Mouse (Mus musculus): ENCODE data around the gene Mtif2. TPM values are rescaled to one million over a fixed set of nuclear protein-coding genes. Genes with fewer than 3 reads are reported as not detected.
"Not testable (repeated sequence)": the region's sequence is repeated elsewhere in the genome, so short reads cannot be mapped to it uniquely, and the experiment has no call there.

Mtif2 gene
- polyA plus RNA-seq, 1 experiment from 2014 or later: 37.5 TPM

- peak overlapping the region; percentile 56 for H3K4me3 ChIP-seq (ENCODE audit: low read depth, low read length)
- peaks cover 5% of the 10 kb centered on the region; the same call in 1 of the 2 replicates for H3K36me3 ChIP-seq (ENCODE audit: control insufficient read depth, insufficient read depth, low read length)
- 28% methylated on average over 10 of the region's 10 CpGs for WGBS
- H3K27ac ChIP-seq (replicated peaks; ENCODE audit: low read depth, low read length): peak overlapping the region; percentile 56; the same call in 1 of the 2 replicates
- DNase-seq (ENCODE audit: low spot score) (no peak), ATAC-seq (ENCODE audit: insufficient number of reproducible peaks, low FRiP score, low TSS enrichment, low read depth) (no peak)
- H3K27me3 ChIP-seq (ENCODE audit: control insufficient read depth, insufficient read depth, low read length): no peaks in the 10 kb centered on the region
- H3K4me2 ChIP-seq (ENCODE audit: low read depth, severe bottlenecking): peak overlapping the region; percentile 41
- H3K9ac ChIP-seq (ENCODE audit: low read length): peak overlapping the region; percentile 65; the same call in 1 of the 2 replicates
- no peaks in the 10 kb centered on the region; the same call in 1 of the 2 replicates for H3K9me3 ChIP-seq (ENCODE audit: control insufficient read depth, low read length)
- no peaks in the 10 kb centered on the region for H3K4me1 ChIP-seq (ENCODE audit: control insufficient read depth, insufficient read depth, low read length)
Observed at GRCm38 (mm10) chr11:29514325-29514681, 11.9 kb upstream of the Mtif2 start.

- peaks cover 5% of the 10 kb centered on the region; the same call in 1 of the 2 replicates for H3K36me3 ChIP-seq (ENCODE audit: control insufficient read depth, insufficient read depth, low read length)
- H3K9me3 ChIP-seq (ENCODE audit: control insufficient read depth, low read length): no peaks in the 10 kb centered on the region; the same call in 1 of the 2 replicates
- peak; percentile 98 for ATAC-seq (ENCODE audit: insufficient number of reproducible peaks, low FRiP score, low TSS enrichment, low read depth)
- peak within 1 kb of the TSS; percentile 41 for H3K4me2 ChIP-seq (ENCODE audit: low read depth, severe bottlenecking)
- WGBS: 4% methylated on average over 40 of the region's 40 CpGs
- H3K9ac ChIP-seq (ENCODE audit: low read length): peak within 1 kb of the TSS; percentile 65
- H3K27ac ChIP-seq (replicated peaks; ENCODE audit: low read depth, low read length): peak within 1 kb of the TSS; percentile 56; the same call in 1 of the 2 replicates
- no peaks in the 10 kb centered on the region for H3K4me1 ChIP-seq (ENCODE audit: control insufficient read depth, insufficient read depth, low read length)
- peak within 1 kb of the TSS; percentile 56 for H3K4me3 ChIP-seq (ENCODE audit: low read depth, low read length)
- DNase-seq (ENCODE audit: low spot score): peak; percentile 95
- H3K27me3 ChIP-seq (ENCODE audit: control insufficient read depth, insufficient read depth, low read length): no peaks in the 10 kb centered on the region
Observed at GRCm38 (mm10) chr11:29514682-29515412, 11.4 kb upstream of the Mtif2 start, which contains the start of gene Prorsd1. Prorsd1 (minus strand) TSS chr11:29515033.

GRCm38 (mm10) chr11:29538201-29538600 is 12.0 kb downstream of the Mtif2 start:
- DNase-seq (ENCODE audit: low spot score): no peak
- H3K4me3 ChIP-seq (ENCODE audit: low read depth, low read length): no peak overlapping the region
- no peaks in the 10 kb centered on the region for H3K9me3 ChIP-seq (ENCODE audit: control insufficient read depth, low read length)
- 94% methylated on average over 1 of the region's 1 CpGs for WGBS
- H3K9ac ChIP-seq (ENCODE audit: low read length): no peak overlapping the region
- ATAC-seq (ENCODE audit: insufficient number of reproducible peaks, low FRiP score, low TSS enrichment, low read depth): no peak
- H3K4me1 ChIP-seq (ENCODE audit: control insufficient read depth, insufficient read depth, low read length): no peaks in the 10 kb centered on the region
- no peaks in the 10 kb centered on the region for H3K27me3 ChIP-seq (ENCODE audit: control insufficient read depth, insufficient read depth, low read length)
- H3K27ac ChIP-seq (replicated peaks; ENCODE audit: low read depth, low read length): no peak overlapping the region
- H3K36me3 ChIP-seq (ENCODE audit: control insufficient read depth, insufficient read depth, low read length): peaks cover 11% of the 10 kb centered on the region
- no peak overlapping the region for H3K4me2 ChIP-seq (ENCODE audit: low read depth, severe bottlenecking)

GRCm38 (mm10) chr11:29544225-29544945 is 18.2 kb downstream of the Mtif2 start:
- H3K4me2 ChIP-seq (ENCODE audit: low read depth, severe bottlenecking): no peak overlapping the region
- no peak overlapping the region for H3K4me3 ChIP-seq (ENCODE audit: low read depth, low read length)
- no peaks in the 10 kb centered on the region for H3K4me1 ChIP-seq (ENCODE audit: control insufficient read depth, insufficient read depth, low read length)
- DNase-seq (ENCODE audit: low spot score) (no peak), ATAC-seq (ENCODE audit: insufficient number of reproducible peaks, low FRiP score, low TSS enrichment, low read depth) (no peak)
- H3K9ac ChIP-seq (ENCODE audit: low read length): no peak overlapping the region
- WGBS: 96% methylated on average over 3 of the region's 3 CpGs
- no peak overlapping the region for H3K27ac ChIP-seq (replicated peaks; ENCODE audit: low read depth, low read length)
- H3K9me3 ChIP-seq (ENCODE audit: control insufficient read depth, low read length): no peaks in the 10 kb centered on the region
- peaks cover 8% of the 10 kb centered on the region for H3K36me3 ChIP-seq (ENCODE audit: control insufficient read depth, insufficient read depth, low read length)
- H3K27me3 ChIP-seq (ENCODE audit: control insufficient read depth, insufficient read depth, low read length): no peaks in the 10 kb centered on the region

- WGBS: 92% methylated on average over 4 of the region's 4 CpGs
- H3K9ac ChIP-seq (ENCODE audit: low read length); H3K27ac ChIP-seq (replicated peaks; ENCODE audit: low read depth, low read length); H3K9me3 ChIP-seq (ENCODE audit: control insufficient read depth, low read length); H3K4me2 ChIP-seq (ENCODE audit: low read depth, severe bottlenecking); H3K4me3 ChIP-seq (ENCODE audit: low read depth, low read length); H3K36me3 ChIP-seq (ENCODE audit: control insufficient read depth, insufficient read depth, low read length); DNase-seq (ENCODE audit: low spot score); H3K4me1 ChIP-seq (ENCODE audit: control insufficient read depth, insufficient read depth, low read length); H3K27me3 ChIP-seq (ENCODE audit: control insufficient read depth, insufficient read depth, low read length); ATAC-seq (ENCODE audit: insufficient number of reproducible peaks, low FRiP score, low TSS enrichment, low read depth): not testable (repeated sequence)
Observed at GRCm38 (mm10) chr11:29545150-29545752, 19.0 kb downstream of the Mtif2 start.

- H3K36me3 ChIP-seq (ENCODE audit: control insufficient read depth, insufficient read depth, low read length); H3K4me1 ChIP-seq (ENCODE audit: control insufficient read depth, insufficient read depth, low read length); ATAC-seq (ENCODE audit: insufficient number of reproducible peaks, low FRiP score, low TSS enrichment, low read depth); DNase-seq (ENCODE audit: low spot score); H3K27ac ChIP-seq (replicated peaks; ENCODE audit: low read depth, low read length); H3K9me3 ChIP-seq (ENCODE audit: control insufficient read depth, low read length); H3K9ac ChIP-seq (ENCODE audit: low read length); H3K27me3 ChIP-seq (ENCODE audit: control insufficient read depth, insufficient read depth, low read length): not testable (repeated sequence)
- Histone ChIP-seq H3K4me2 (ENCODE audit: low read depth, severe bottlenecking) (peak overlapping the region; percentile 61; the same call in 1 of the 2 replicates), H3K4me3 (ENCODE audit: low read depth, low read length) (peak overlapping the region; percentile 70; the same call in 1 of the 2 replicates)
- WGBS: 94% methylated on average over 2 of the region's 2 CpGs
Observed at GRCm38 (mm10) chr11:29546297-29546696, 20.1 kb downstream of the Mtif2 start.

- Histone ChIP-seq H3K4me1 (ENCODE audit: control insufficient read depth, insufficient read depth, low read length) (no peaks in the 10 kb centered on the region), H3K27me3 (ENCODE audit: control insufficient read depth, insufficient read depth, low read length) (no peaks in the 10 kb centered on the region), H3K36me3 (ENCODE audit: control insufficient read depth, insufficient read depth, low read length) (peaks cover 8% of the 10 kb centered on the region), H3K4me2 (ENCODE audit: low read depth, severe bottlenecking) (peak overlapping the region; percentile 61), H3K27ac (replicated peaks; ENCODE audit: low read depth, low read length) (no peak overlapping the region; the same call in 1 of the 2 replicates), H3K9me3 (ENCODE audit: control insufficient read depth, low read length) (no peaks in the 10 kb centered on the region), H3K4me3 (ENCODE audit: low read depth, low read length) (peak overlapping the region; percentile 70), H3K9ac (ENCODE audit: low read length) (peak overlapping the region; percentile 95)
- DNase-seq (ENCODE audit: low spot score) (no peak), ATAC-seq (ENCODE audit: insufficient number of reproducible peaks, low FRiP score, low TSS enrichment, low read depth) (no peak)
- WGBS: 21% methylated on average over 2 of the region's 2 CpGs
Observed at GRCm38 (mm10) chr11:29546762-29547161, 20.6 kb downstream of the Mtif2 start.

GRCm38 (mm10) chr11:29547249-29547751 is 21.1 kb downstream of the Mtif2 start:
- Histone ChIP-seq H3K9me3 (ENCODE audit: control insufficient read depth, low read length) (no peaks in the 10 kb centered on the region), H3K4me3 (ENCODE audit: low read depth, low read length) (peak overlapping the region; percentile 70), H3K9ac (ENCODE audit: low read length) (peak overlapping the region; percentile 95), H3K4me1 (ENCODE audit: control insufficient read depth, insufficient read depth, low read length) (no peaks in the 10 kb centered on the region), H3K36me3 (ENCODE audit: control insufficient read depth, insufficient read depth, low read length) (peaks cover 6% of the 10 kb centered on the region), H3K27ac (replicated peaks; ENCODE audit: low read depth, low read length) (peak overlapping the region; percentile 68; the same call in 1 of the 2 replicates), H3K4me2 (ENCODE audit: low read depth, severe bottlenecking) (peak overlapping the region; percentile 65), H3K27me3 (ENCODE audit: control insufficient read depth, insufficient read depth, low read length) (no peaks in the 10 kb centered on the region)
- ATAC-seq (ENCODE audit: insufficient number of reproducible peaks, low FRiP score, low TSS enrichment, low read depth) (0 out of 2 replicates have a peak, but pooled peaks have one; percentile 9), DNase-seq (ENCODE audit: low spot score) (no peak)
- WGBS: under 1% methylated on average over 27 of the region's 27 CpGs

All from limb, embryonic 11.5 days (tissue).